Comparison of ENCODE assay signal across 8 mouse cellular contexts in genomic region chr5:123907631-123907977, GRCm38 (mm10). TPM values are rescaled to one million over a fixed set of nuclear protein-coding genes. Genes with fewer than 3 reads are reported as not detected.
DNase-seq lines count a peak whose midpoint lies in the region; ATAC-seq and TF ChIP-seq lines count a peak whose summit lies in the region.

No protein-coding gene starts in this region.

- in situ Hi-C loops in ES-E14 (cut with MboI; ENCODE audit: low sequenced_read_pairs in 2 of 2, unreplicated experiment in 2 of 2) = no loop called here

- WGBS in heart, embryonic 11.5 days (ENCODE audit: insufficient replicate concordance) = 4% methylated on average over 10 of the region's 10 CpGs
- 6% methylated on average over 10 of the region's 10 CpGs for WGBS in hindbrain, embryonic 10.5 days

- H3K9me3 ChIP-seq in heart, embryonic 11.5 days (replicated peaks; ENCODE audit: control insufficient read depth, low read length) = no peaks in the 10 kb centered on the region
- H3K9me3 ChIP-seq in ES-E14 (ENCODE audit: control insufficient read depth, insufficient read depth, low read depth, low read length) = no peaks in the 10 kb centered on the region
- no peaks in the 10 kb centered on the region for H3K9me3 ChIP-seq in hindbrain, embryonic 10.5 days

- DNase-seq in heart, postnatal 4 days = no peak
- no peak for DNase-seq in ES-E14 (ENCODE audit: low read depth, low spot score)
- DNase-seq in hindbrain, embryonic 10.5 days (ENCODE audit: low spot score) = no peak
- no peak for DNase-seq in adrenal gland, adult (ENCODE audit: inconsistent age in 2 of 2, low spot score in 1 of 2)
- no peak for DNase-seq in urinary bladder, postnatal 25 days (ENCODE audit: low spot score)
- DNase-seq in spleen, postnatal 14 days (ENCODE audit: low spot score in 2 of 2) = no peak

- H3K27me3 ChIP-seq in heart, embryonic 11.5 days (ENCODE audit: control insufficient read depth, insufficient read depth, low read length) = no peaks in the 10 kb centered on the region
- no peaks in the 10 kb centered on the region for H3K27me3 ChIP-seq in hindbrain, embryonic 10.5 days (ENCODE audit: insufficient read depth, poor library complexity, severe bottlenecking)

- H3K27ac ChIP-seq in heart, embryonic 11.5 days (ENCODE audit: low read depth, low read length) = peak overlapping the region; percentile 89
- H3K27ac ChIP-seq in ES-E14 (ENCODE audit: insufficient read depth, low read depth, low read length, poor library complexity, severe bottlenecking) = no peak overlapping the region
- H3K27ac ChIP-seq in hindbrain, embryonic 10.5 days = peak overlapping the region; percentile 97

- ATAC-seq in heart, embryonic 11.5 days (replicated peaks; ENCODE audit: insufficient number of reproducible peaks, low FRiP score, low TSS enrichment) = no peak
- 0 out of 2 replicates have a peak, but pooled peaks have one; percentile 9 for ATAC-seq in megakaryocyte progenitor cell, adult 5-6 weeks (replicated peaks; ENCODE audit: poor library complexity)

- peak overlapping the region; percentile 99 for H3K9ac ChIP-seq in heart, embryonic 11.5 days (ENCODE audit: low read depth, low read length)
- H3K9ac ChIP-seq in ES-E14 (ENCODE audit: insufficient read depth, low read depth, low read length, poor library complexity, severe bottlenecking) = peak overlapping the region; percentile 97

- H3K4me1 ChIP-seq in heart, embryonic 11.5 days (ENCODE audit: control insufficient read depth, insufficient read depth, low read length) = peaks cover 12% of the 10 kb centered on the region
- peaks cover 0 to 4% of the 10 kb centered on the region in 2 experiments; a peak in 1 of 4 replicates for H3K4me1 ChIP-seq in ES-E14 (ENCODE audit: control insufficient read depth in 2 of 2, insufficient read depth in 2 of 2, low read length in 2 of 2, poor library complexity in 1 of 2)
- peaks cover 29% of the 10 kb centered on the region for H3K4me1 ChIP-seq in hindbrain, embryonic 10.5 days (replicated peaks)

- peak overlapping the region; percentile 98 for H3K4me2 ChIP-seq in heart, embryonic 11.5 days

- peak overlapping the region; percentile 84 for H3K4me3 ChIP-seq in heart, embryonic 11.5 days (ENCODE audit: low read depth, low read length)
- peak overlapping the region; percentile 67 to 91 for H3K4me3 ChIP-seq in ES-E14 (ENCODE audit: insufficient read depth in 1 of 2, low read depth in 1 of 2, low read length in 2 of 2, poor library complexity in 1 of 2, severe bottlenecking in 1 of 2)
- H3K4me3 ChIP-seq in hindbrain, embryonic 10.5 days = peak overlapping the region; percentile 89

- H3K36me3 ChIP-seq in heart, embryonic 11.5 days (ENCODE audit: control insufficient read depth, insufficient read depth, low read length) = peaks cover 14% of the 10 kb centered on the region
- H3K36me3 ChIP-seq in ES-E14 (ENCODE audit: control insufficient read depth, insufficient read depth, low read length, poor library complexity, severe bottlenecking) = peaks cover 23% of the 10 kb centered on the region
- H3K36me3 ChIP-seq in hindbrain, embryonic 10.5 days = peaks cover 45% of the 10 kb centered on the region

TF ChIP-seq in ES-E14, 5 proteins besides CTCF, POLR2A, EP300 and RAD21:
- no peak for TF ChIP-seq MAFK (IDR thresholded peaks at IDR 0.05; ENCODE audit: insufficient read depth, low read depth, low read length)
- TF ChIP-seq CHD2 (IDR thresholded peaks at IDR 0.05; ENCODE audit: low read depth, low read length) = no peak
- no peak for TF ChIP-seq ZC3H11A (IDR thresholded peaks at IDR 0.05; ENCODE audit: borderline replicate concordance, low read depth, low read length)
- TF ChIP-seq ZNF384 (IDR thresholded peaks at IDR 0.05; ENCODE audit: low read depth, low read length) = no peak
- TF ChIP-seq HCFC1 (IDR thresholded peaks at IDR 0.05; ENCODE audit: borderline replicate concordance, insufficient read depth, low read length) = no peak

RNA-seq across cellular contexts. Expression of gene Denr, which starts 0.6 kb away (rescaled TPM):
- 104 and 110 TPM in 2 replicates for polyA plus RNA-seq in heart, embryonic 11.5 days (2014; fragmentation: Nextera tagmentation; extraction: Ambion mirVana)
- total RNA-seq in heart, postnatal 4 days (2021) = 10 to 100 TPM; 56.7 to 61.4 TPM
- total RNA-seq in ES-E14 (2012; rRNA removed) = 59.5 and 78.2 TPM in 2 replicates
- 152 and 166 TPM in 2 replicates for polyA plus RNA-seq in hindbrain, embryonic 10.5 days (2016; fragmentation: Nextera tagmentation; extraction: Ambion mirVana)
- 113 and 123 TPM in 2 replicates for total RNA-seq in megakaryocyte progenitor cell, adult 5-6 weeks (2015)
- total RNA-seq in megakaryocyte progenitor cell, adult 5-6 weeks (2017) = 90.6 and 105 TPM in 2 replicates

RNA-seq across cellular contexts. Expression of gene Gm43518, which starts 19.6 kb away (rescaled TPM):
- 0.93 and 1.2 TPM in 2 replicates for polyA plus RNA-seq in heart, embryonic 11.5 days (2014; fragmentation: Nextera tagmentation; extraction: Ambion mirVana)
- under 1 TPM in 1 of 2 experiments, not detected in 1; 0.62 TPM for total RNA-seq in heart, postnatal 4 days (2021)
- 1.3 TPM in 1 of 2 replicates, not detected in the other for total RNA-seq in ES-E14 (2012; rRNA removed)
- polyA plus RNA-seq in hindbrain, embryonic 10.5 days (2016; fragmentation: Nextera tagmentation; extraction: Ambion mirVana) = 1.9 and 2.7 TPM in 2 replicates
- total RNA-seq in megakaryocyte progenitor cell, adult 5-6 weeks (2015) = 1.8 TPM in 1 of 2 replicates, not detected in the other
- not detected in 2 replicates for total RNA-seq in megakaryocyte progenitor cell, adult 5-6 weeks (2017)

RNA-seq across cellular contexts. Expression of gene Ccdc62, which starts 22.9 kb away (rescaled TPM):
- polyA plus RNA-seq in heart, embryonic 11.5 days (2014; fragmentation: Nextera tagmentation; extraction: Ambion mirVana) = 6.0 and 6.4 TPM in 2 replicates
- 1 to 10 TPM; 2.2 TPM for total RNA-seq in heart, postnatal 4 days (2021)
- total RNA-seq in ES-E14 (2012; rRNA removed) = 5.3 and 6.3 TPM in 2 replicates
- polyA plus RNA-seq in hindbrain, embryonic 10.5 days (2016; fragmentation: Nextera tagmentation; extraction: Ambion mirVana) = 5.1 and 6.6 TPM in 2 replicates
- 0.32 and 1.1 TPM in 2 replicates for total RNA-seq in megakaryocyte progenitor cell, adult 5-6 weeks (2015)
- 0.14 and 1.8 TPM in 2 replicates for total RNA-seq in megakaryocyte progenitor cell, adult 5-6 weeks (2017)

RNA-seq across cellular contexts. Expression of gene Hcar1, which starts 27.8 kb away (rescaled TPM):
- polyA plus RNA-seq in heart, embryonic 11.5 days (2014; fragmentation: Nextera tagmentation; extraction: Ambion mirVana) = 0.06 TPM in 1 of 2 replicates, not detected in the other
- total RNA-seq in heart, postnatal 4 days (2021) = under 1 TPM; 0.38 to 0.41 TPM
- total RNA-seq in ES-E14 (2012; rRNA removed) = not detected in 2 replicates
- polyA plus RNA-seq in hindbrain, embryonic 10.5 days (2016; fragmentation: Nextera tagmentation; extraction: Ambion mirVana) = not detected in 2 replicates
- total RNA-seq in megakaryocyte progenitor cell, adult 5-6 weeks (2015) = not detected in 2 replicates
- total RNA-seq in megakaryocyte progenitor cell, adult 5-6 weeks (2017) = not detected in 2 replicates

RNA-seq across cellular contexts. Expression of gene Hcar2, which starts 42.3 kb away (rescaled TPM):
- not detected in 2 replicates for polyA plus RNA-seq in heart, embryonic 11.5 days (2014; fragmentation: Nextera tagmentation; extraction: Ambion mirVana)
- not detected for total RNA-seq in heart, postnatal 4 days (2021)
- total RNA-seq in ES-E14 (2012; rRNA removed) = not detected in 2 replicates
- 0.08 TPM in 1 of 2 replicates, not detected in the other for polyA plus RNA-seq in hindbrain, embryonic 10.5 days (2016; fragmentation: Nextera tagmentation; extraction: Ambion mirVana)
- 2.7 and 11.6 TPM in 2 replicates for total RNA-seq in megakaryocyte progenitor cell, adult 5-6 weeks (2015)
- total RNA-seq in megakaryocyte progenitor cell, adult 5-6 weeks (2017) = 1.3 and 4.0 TPM in 2 replicates
